Mouse (Mus musculus) small intestine, adult 2 months (tissue): ENCODE results near the gene Afap1. TPM values are rescaled to one million over a fixed set of nuclear protein-coding genes. Genes with fewer than 3 reads are reported as not detected.

Experiments used
- H3K27ac ChIP-seq: fragments of 200-500 bp; 2 replicates; pipeline ENCODE4 v1.5.1; 2012; ENCODE audit warnings: low read depth, low read length, control low read depth, inconsistent platforms; ENCODE audit not compliant: insufficient read depth
- H3K27me3 ChIP-seq: fragments of 200-500 bp; 2 replicates; pipeline ENCODE4 v1.6.1; 2012; ENCODE audit warnings: mild to moderate bottlenecking, moderate library complexity, low read length, inconsistent platforms; ENCODE audit not compliant: control insufficient read depth, insufficient read depth
- H3K36me3 ChIP-seq: fragments of 200-500 bp; 2 replicates; pipeline ENCODE4 v1.6.1; 2012; ENCODE audit warnings: mild to moderate bottlenecking, low read length, control low read depth, inconsistent platforms; ENCODE audit not compliant: control insufficient read depth, insufficient read depth
- H3K4me1 ChIP-seq: fragments of 200-500 bp; 2 replicates; pipeline ENCODE4 v1.6.1; 2012; ENCODE audit warnings: low read length, inconsistent platforms, mixed read lengths; ENCODE audit not compliant: control insufficient read depth, insufficient read depth, insufficient read length
- H3K4me3 ChIP-seq: fragments of 200-500 bp; 2 replicates; pipeline ENCODE4 v1.5.1; 2012; ENCODE audit warnings: low read depth, mild to moderate bottlenecking, control low read depth, inconsistent platforms, low read length, moderate library complexity
- CTCF ChIP-seq: fragments of 200-500 bp; IDR thresholded peaks from 2 replicates; pipeline ENCODE4 v1.5.1; 2012; ENCODE audit warnings: low read depth, mild to moderate bottlenecking, control low read depth, inconsistent platforms, low read length, moderate library complexity, mixed read lengths; ENCODE audit not compliant: insufficient replicate concordance, insufficient read length; ENCODE audit errors: extremely low read depth
- POLR2A ChIP-seq: fragments of 200-500 bp; IDR thresholded peaks from 2 replicates; pipeline ENCODE4 v1.6.1; 2012; ENCODE audit warnings: low read depth, mild to moderate bottlenecking, control low read depth, inconsistent platforms, low read length, moderate library complexity
- WGBS: fragments of 180-500 bp; shearing (Covaris S2); methylation state at CpG from one replicate; pipeline ENCODE4 v1.1.7; 2018; 5-methylcytosine and 5-hydroxymethylcytosine counted together
- polyA plus RNA-seq: library from polyadenylated mRNA; depleted of rRNA; stranded (reverse); fragments of >200 nt; gene quantifications from 2 replicates; pipeline ENCODE4 v1.2.3, GENCODE M21; 2012

The Afap1 gene
- polyA plus RNA-seq, 1 experiment, result 3.0 TPM

- no peaks in the 10 kb centered on the region for H3K4me1 ChIP-seq
- no peaks in the 10 kb centered on the region for H3K27me3 ChIP-seq
- H3K27ac ChIP-seq, result no peak overlapping the region
- no peak overlapping the region for H3K4me3 ChIP-seq
- TF ChIP-seq CTCF (no peak), POLR2A (no peak)
- 0 out of 2 replicates have a peak, but pooled peaks cover 2% of the 10 kb centered on the region for H3K36me3 ChIP-seq
- 89% methylated on average over 9 of the region's 9 CpGs for WGBS
These were observed 70.5 kb downstream of the Afap1 start for GRCm38 (mm10) chr5:35963635-35964034.

- no peaks in the 10 kb centered on the region for H3K27me3 ChIP-seq
- TF ChIP-seq CTCF (no peak), POLR2A (no peak)
- no peak overlapping the region for H3K4me3 ChIP-seq
- 70% methylated on average over 5 of the region's 5 CpGs for WGBS
- H3K36me3 ChIP-seq, result 0 out of 2 replicates have a peak, but pooled peaks cover 2% of the 10 kb centered on the region
- no peaks in the 10 kb centered on the region for H3K4me1 ChIP-seq
- no peak overlapping the region for H3K27ac ChIP-seq
These were observed 71.9 kb downstream of the Afap1 start for GRCm38 (mm10) chr5:35965036-35965435.

GRCm38 (mm10) chr5:35969857-35970256 lies 76.7 kb downstream of the Afap1 start:
- WGBS, result 74% methylated on average over 3 of the region's 3 CpGs
- TF ChIP-seq CTCF (no peak), POLR2A (no peak)
- no peaks in the 10 kb centered on the region for H3K27me3 ChIP-seq
- no peaks in the 10 kb centered on the region for H3K4me1 ChIP-seq
- 0 out of 2 replicates have a peak, but pooled peaks cover 2% of the 10 kb centered on the region for H3K36me3 ChIP-seq
- H3K27ac ChIP-seq, result no peak overlapping the region
- no peak overlapping the region for H3K4me3 ChIP-seq

- TF ChIP-seq POLR2A, result no peak
- 0 out of 2 replicates have a peak, but pooled peaks cover under 1% of the 10 kb centered on the region for H3K36me3 ChIP-seq
- WGBS, result 80% methylated on average over 12 of the region's 12 CpGs
- H3K4me3 ChIP-seq, result no peak overlapping the region
- no peaks in the 10 kb centered on the region for H3K4me1 ChIP-seq
- no peaks in the 10 kb centered on the region for H3K27me3 ChIP-seq
- no peak overlapping the region for H3K27ac ChIP-seq
These were observed 77.4 kb downstream of the Afap1 start for GRCm38 (mm10) chr5:35970380-35971105.

GRCm38 (mm10) chr5:35971841-35972578 lies 78.9 kb downstream of the Afap1 start:
- Histone ChIP-seq H3K36me3 (no peaks in the 10 kb centered on the region), H3K4me3 (no peak overlapping the region), H3K27me3 (no peaks in the 10 kb centered on the region), H3K27ac (no peak overlapping the region), H3K4me1 (no peaks in the 10 kb centered on the region)
- WGBS, result 67% methylated on average over 10 of the region's 10 CpGs
- TF ChIP-seq CTCF, result peak; percentile 97
- TF ChIP-seq POLR2A, result no peak

- H3K4me3 ChIP-seq, result no peak overlapping the region
- H3K27ac ChIP-seq, result no peak overlapping the region
- 74% methylated on average over 7 of the region's 7 CpGs for whole genome bisulfite sequencing
- no peaks in the 10 kb centered on the region for H3K4me1 ChIP-seq
- no peaks in the 10 kb centered on the region for H3K36me3 ChIP-seq
- H3K27me3 ChIP-seq, result no peaks in the 10 kb centered on the region
- TF ChIP-seq POLR2A (no peak), CTCF (no peak)
These were observed 79.6 kb downstream of the Afap1 start for GRCm38 (mm10) chr5:35972739-35973138.

GRCm38 (mm10) chr5:35973800-35974199 lies 80.7 kb downstream of the Afap1 start:
- H3K36me3 ChIP-seq, result no peaks in the 10 kb centered on the region
- WGBS, result 21% methylated on average over 12 of the region's 12 CpGs
- no peak for TF ChIP-seq CTCF
- no peak for TF ChIP-seq POLR2A
- H3K27me3 ChIP-seq, result no peaks in the 10 kb centered on the region
- peak overlapping the region; percentile 23; the same call in 1 of the 2 replicates for H3K4me3 ChIP-seq
- peak overlapping the region; percentile 43 for H3K27ac ChIP-seq
- H3K4me1 ChIP-seq, result no peaks in the 10 kb centered on the region
